Mouse (Mus musculus) midbrain, postnatal 0 days (tissue): Measurements from ENCODE around the gene Osm. TPM values are rescaled to one million over a fixed set of nuclear protein-coding genes. Genes with fewer than 3 reads are reported as not detected.

Experiments used
- ATAC-seq: fragments of 200-750 bp; cut with Nextera tagmentation; 2 replicates; pipeline ENCODE4 v1.8.0; 2017; ENCODE audit warnings: moderate number of reproducible peaks, mild to moderate bottlenecking, moderate TSS enrichment, moderate library complexity; ENCODE audit not compliant: low FRiP score
- DNase-seq: peaks from one replicate; pipeline ENCODE4 v3.0.0-alpha.2; 2015; ENCODE audit warnings: low spot score
- H3K27ac ChIP-seq: fragments of 300-500 bp; sonication (generic); 2 replicates; pipeline ENCODE4 v1.5.1; 2014; ENCODE audit warnings: low read depth, mild to moderate bottlenecking, low read length, mixed read lengths
- H3K27me3 ChIP-seq: fragments of 300-500 bp; sonication (generic); 2 replicates; pipeline ENCODE4 v1.6.1; 2014; ENCODE audit warnings: low read length, control low read depth, mixed read lengths; ENCODE audit not compliant: insufficient read depth
- H3K36me3 ChIP-seq: fragments of 300-500 bp; sonication (generic); 2 replicates; pipeline ENCODE4 v1.6.1; 2014; ENCODE audit warnings: low read length, control low read depth, mixed read lengths; ENCODE audit not compliant: insufficient read depth
- H3K4me1 ChIP-seq: fragments of 300-500 bp; sonication (generic); 2 replicates; pipeline ENCODE4 v1.6.1; 2014; ENCODE audit warnings: mild to moderate bottlenecking, control low read depth, antibody characterized with exemption, low read length, mixed read lengths; ENCODE audit not compliant: insufficient read depth
- H3K4me2 ChIP-seq: fragments of 300-500 bp; sonication (generic); 2 replicates; pipeline ENCODE4 v1.6.1; 2014; ENCODE audit warnings: low read depth, mild to moderate bottlenecking, low read length, mixed read lengths; ENCODE audit not compliant: poor library complexity, severe bottlenecking
- H3K4me3 ChIP-seq: fragments of 300-500 bp; sonication (generic); 2 replicates; pipeline ENCODE4 v1.5.1; 2014; ENCODE audit warnings: low read depth, mild to moderate bottlenecking, low read length, moderate library complexity
- H3K9ac ChIP-seq: fragments of 300-500 bp; sonication (generic); replicated peaks from 2 replicates; pipeline ENCODE4 v1.6.1; 2014; ENCODE audit warnings: mild to moderate bottlenecking, low read length, moderate library complexity, mixed read lengths; ENCODE audit not compliant: poor library complexity, severe bottlenecking
- H3K9me3 ChIP-seq: fragments of 300-500 bp; sonication (generic); 2 replicates; pipeline ENCODE4 v1.6.1; 2016; ENCODE audit warnings: low read length, control low read depth
- CTCF ChIP-seq: IDR thresholded peaks from 2 replicates; pipeline ENCODE4 v1.5.1; 2016; ENCODE audit warnings: antibody characterized with exemption, mild to moderate bottlenecking
- WGBS: fragments of 180-500 bp; shearing (Covaris S2); extraction: QIAGEN DNeasy Blood & Tissue Kit; methylation state at CpG from one replicate; pipeline ENCODE4 v1.1.7; 2014; 5-methylcytosine and 5-hydroxymethylcytosine counted together
- polyA plus RNA-seq: library from polyadenylated mRNA; unstranded; fragments of >200 nt; fragmentation: Nextera tagmentation; extraction: Ambion mirVana; gene quantifications from 2 replicates; pipeline ENCODE4 v1.2.1, GENCODE M21; 2015
- total RNA-seq: library from RNA; depleted of rRNA; stranded (reverse); fragments of >200 nt; gene quantifications from 2 replicates; pipeline ENCODE4 v1.2.3, GENCODE M21; 2014

Osm gene
- total and polyA plus RNA-seq, 2 experiments from 2014 or later = 0.14 to 0.16 TPM

- H3K27ac ChIP-seq = no peak overlapping the region
- WGBS = 91% methylated on average over 6 of the region's 6 CpGs
These were observed 1.9 kb downstream of the Osm start for GRCm38 (mm10) chr11:4238167-4238566.

GRCm38 (mm10) chr11:4239691-4240090 lies 3.5 kb downstream of the Osm start:
- no peak for DNase-seq
- 93% methylated on average over 23 of the region's 23 CpGs for WGBS

More at GRCm38 (mm10) chr11:4238167-4238566, 1.9 kb downstream of the Osm start:
- DNase-seq (no peak), ATAC-seq (no peak)
- H3K4me2 ChIP-seq = no peak overlapping the region
- H3K36me3 ChIP-seq = no peaks in the 10 kb centered on the region
- no peaks in the 10 kb centered on the region for H3K27me3 ChIP-seq
- no peak for TF ChIP-seq CTCF
- no peaks in the 10 kb centered on the region for H3K4me1 ChIP-seq
- no peak overlapping the region for H3K4me3 ChIP-seq
- no peak overlapping the region for H3K9ac ChIP-seq
- no peaks in the 10 kb centered on the region for H3K9me3 ChIP-seq

GRCm38 (mm10) chr11:4240151-4240550 lies 3.9 kb downstream of the Osm start:
- Histone ChIP-seq H3K4me3 (no peak overlapping the region), H3K4me1 (no peaks in the 10 kb centered on the region), H3K9ac (no peak overlapping the region), H3K27me3 (no peaks in the 10 kb centered on the region), H3K9me3 (no peaks in the 10 kb centered on the region), H3K36me3 (no peaks in the 10 kb centered on the region), H3K4me2 (no peak overlapping the region), H3K27ac (no peak overlapping the region)
- no peak for ATAC-seq
- DNase-seq = no peak
- no peak for TF ChIP-seq CTCF
- 81% methylated on average over 7 of the region's 7 CpGs for WGBS

More at GRCm38 (mm10) chr11:4239691-4240090, 3.5 kb downstream of the Osm start:
- no peaks in the 10 kb centered on the region for H3K36me3 ChIP-seq
- no peak for ATAC-seq
- TF ChIP-seq CTCF = no peak
- H3K27me3 ChIP-seq = no peaks in the 10 kb centered on the region
- no peak overlapping the region for H3K9ac ChIP-seq
- H3K4me3 ChIP-seq = no peak overlapping the region
- no peak overlapping the region for H3K27ac ChIP-seq
- no peaks in the 10 kb centered on the region for H3K4me1 ChIP-seq
- no peak overlapping the region for H3K4me2 ChIP-seq
- no peaks in the 10 kb centered on the region for H3K9me3 ChIP-seq

DNA sequence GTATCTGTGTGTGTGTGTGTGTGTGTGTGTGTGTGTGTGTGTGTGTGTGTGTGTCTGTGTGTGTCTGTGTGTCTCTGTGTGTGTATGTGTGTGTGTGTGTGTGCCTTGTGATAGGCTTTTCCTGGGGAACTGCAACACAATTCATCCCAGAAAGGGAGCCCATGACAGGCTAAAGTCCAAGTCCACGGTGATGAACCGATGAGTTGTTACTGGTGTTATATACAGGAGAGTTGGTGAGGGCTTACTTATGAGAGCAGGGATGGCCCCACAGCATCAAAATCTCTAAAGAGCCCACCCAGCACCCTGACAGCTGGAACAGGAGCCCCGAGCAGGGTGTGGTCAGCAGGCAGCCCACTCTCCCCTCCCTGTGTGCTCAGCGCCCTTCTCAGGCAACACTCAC lies 5.0 kb downstream of the Osm start:
- Histone ChIP-seq H3K27ac (no peak overlapping the region), H3K4me3 (no peak overlapping the region), H3K4me2 (no peak overlapping the region), H3K9ac (no peak overlapping the region), H3K4me1 (no peaks in the 10 kb centered on the region), H3K36me3 (no peaks in the 10 kb centered on the region), H3K9me3 (no peaks in the 10 kb centered on the region), H3K27me3 (no peaks in the 10 kb centered on the region)
- no peak for DNase-seq
- 65% methylated on average over 4 of the region's 4 CpGs for WGBS
- no peak for TF ChIP-seq CTCF
- no peak for ATAC-seq

- H3K4me3 ChIP-seq = no peak overlapping the region
- H3K4me1 ChIP-seq = no peaks in the 10 kb centered on the region
- no peak overlapping the region for H3K4me2 ChIP-seq
- H3K36me3 ChIP-seq = no peaks in the 10 kb centered on the region
- H3K27me3 ChIP-seq = no peaks in the 10 kb centered on the region
- ATAC-seq = no peak
- TF ChIP-seq CTCF = no peak
- 81% methylated on average over 6 of the region's 6 CpGs for WGBS
- H3K9me3 ChIP-seq = no peaks in the 10 kb centered on the region
- H3K27ac ChIP-seq = no peak overlapping the region
- DNase-seq = no peak
- no peak overlapping the region for H3K9ac ChIP-seq
These were observed 9.9 kb downstream of the Osm start for GRCm38 (mm10) chr11:4246126-4246525.

DNA sequence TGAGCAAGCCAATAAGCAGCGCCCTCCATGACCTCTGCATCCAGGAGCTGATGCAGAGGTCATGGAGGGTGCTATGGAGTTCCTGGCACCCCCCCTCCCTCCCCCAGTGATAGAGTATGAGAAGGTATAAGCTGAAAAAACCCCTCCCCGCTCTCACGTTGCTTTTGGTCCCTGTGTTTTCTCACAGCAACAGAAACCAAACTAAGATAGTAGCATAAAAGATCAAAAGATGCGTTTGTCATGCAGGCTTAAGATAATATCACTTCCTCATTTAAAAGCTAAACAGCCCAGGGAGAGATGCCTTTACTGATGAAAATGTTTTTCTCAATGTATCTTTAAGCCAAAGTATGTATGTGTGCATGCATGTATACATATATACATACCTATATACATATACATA lies 10.4 kb downstream of the Osm start:
- no peak for TF ChIP-seq CTCF
- no peak for ATAC-seq
- H3K9ac ChIP-seq = no peak overlapping the region

More for the DNA sequence above, 10.4 kb downstream of the Osm start:
- H3K36me3 ChIP-seq = no peaks in the 10 kb centered on the region
- no peak overlapping the region for H3K4me3 ChIP-seq
- H3K9me3 ChIP-seq = no peaks in the 10 kb centered on the region
- no peaks in the 10 kb centered on the region for H3K4me1 ChIP-seq
- no peak overlapping the region for H3K4me2 ChIP-seq
- no peak for DNase-seq
- no peak overlapping the region for H3K27ac ChIP-seq
- WGBS = 73% methylated on average over 4 of the region's 4 CpGs
- H3K27me3 ChIP-seq = no peaks in the 10 kb centered on the region
